Mouse (Mus musculus): ENCODE data around the gene Cltc.
"Not testable (repeated sequence)": the region's sequence is repeated elsewhere in the genome, so short reads cannot be mapped to it uniquely, and the experiment has no call there.

The Cltc gene

DNA sequence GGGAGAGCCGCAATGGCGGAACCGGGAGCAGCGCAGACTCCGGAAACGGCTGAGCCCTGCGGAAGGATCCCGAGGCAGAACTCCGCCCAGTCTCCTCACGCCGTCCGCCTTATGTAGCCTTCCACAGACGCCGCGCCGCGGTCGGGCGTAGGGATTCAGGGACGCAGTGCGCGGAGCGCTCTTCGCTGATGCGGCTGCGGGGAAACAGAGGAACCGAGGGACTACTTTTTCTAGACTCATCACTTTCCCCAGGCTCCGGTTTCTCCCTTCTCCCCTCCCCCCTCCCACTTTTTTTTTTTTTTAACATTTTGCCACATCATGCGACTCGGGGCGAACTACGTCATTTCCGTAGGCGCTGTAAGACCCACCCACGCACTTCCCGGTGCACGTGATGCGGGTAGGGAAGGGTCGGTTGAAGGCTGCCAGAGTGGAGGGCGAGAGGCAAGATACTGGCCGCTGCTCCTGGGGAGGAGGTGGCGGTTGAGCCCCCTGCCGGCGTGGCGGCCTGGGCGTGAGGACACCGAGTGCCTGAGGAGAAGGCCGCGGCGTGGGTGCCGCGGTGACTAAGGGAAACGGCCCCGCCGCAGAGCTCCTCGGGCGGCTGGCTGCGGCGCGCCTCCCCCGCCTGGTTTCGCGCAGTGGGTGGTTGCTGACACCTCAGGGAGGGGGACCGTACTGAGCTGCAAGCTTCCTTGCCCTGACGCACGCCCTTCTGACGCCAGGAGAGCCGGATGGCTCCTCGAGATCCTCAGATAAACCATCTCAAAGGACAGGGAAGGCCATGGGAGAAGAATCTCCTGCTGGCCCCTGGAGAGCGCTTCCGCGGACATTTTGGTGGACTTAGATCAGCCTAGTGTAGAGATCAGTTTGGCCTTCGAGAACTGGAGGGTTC lies at the start of gene Cltc:
Cltc (minus strand) TSS at position 86 of the 892 bp plus-strand sequence.
- peak; percentile 99 for DNase-seq (ENCODE audit: low read depth, low spot score)

DNA sequence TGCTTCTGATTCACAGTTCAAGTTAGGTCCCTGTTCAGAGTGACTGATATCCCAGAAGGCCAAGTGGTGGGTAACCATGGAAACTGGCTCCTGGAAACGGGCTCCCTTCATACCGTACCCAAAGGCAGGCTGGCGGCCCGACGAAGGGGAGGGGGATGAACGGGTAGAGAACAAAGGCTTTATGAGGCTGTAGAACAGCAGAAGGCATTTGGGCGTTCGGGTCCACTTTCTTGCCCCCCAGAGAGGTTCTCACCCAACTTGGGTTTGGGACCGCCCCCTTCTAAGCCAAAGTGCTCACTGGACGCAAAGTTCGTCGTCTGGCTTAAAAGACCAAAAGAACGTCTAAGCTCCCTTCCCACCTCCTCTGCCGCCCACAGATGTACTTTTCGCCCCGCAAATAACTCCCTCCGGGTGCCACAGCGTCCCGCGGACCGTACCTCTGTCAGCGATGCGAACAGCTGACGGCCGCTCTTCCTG lies 49.7 kb upstream of the Cltc start:
- DNase-seq (ENCODE audit: low read depth, low spot score) = peak; percentile 74

- DNase-seq (ENCODE audit: low read depth, low spot score) = peak; percentile 57
Measured at GRCm38 (mm10) chr11:86794161-86794560, 36.8 kb upstream of the Cltc start.

DNA sequence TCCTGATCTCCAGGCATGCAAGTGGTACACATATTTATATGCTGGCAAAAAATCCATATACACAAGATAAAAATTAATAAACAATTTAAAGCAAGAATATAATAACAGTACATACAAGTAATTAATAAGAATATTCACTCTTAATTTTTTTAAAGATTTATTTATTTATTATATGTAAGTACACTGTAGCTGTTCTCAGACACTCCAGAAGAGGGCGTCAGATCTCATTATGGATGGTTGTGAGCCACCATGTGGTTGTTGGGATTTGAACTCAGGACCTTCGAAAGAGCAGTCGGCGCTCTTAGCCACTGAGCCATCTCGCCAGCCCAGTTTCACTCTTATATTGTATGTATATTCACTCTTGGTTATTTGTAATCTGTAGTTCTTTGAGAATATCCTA lies 30.1 kb upstream of the Cltc start:
- DNase-seq (ENCODE audit: low read depth, low spot score) = not testable (repeated sequence)

- no peak for DNase-seq (ENCODE audit: low read depth, low spot score)
Measured at GRCm38 (mm10) chr11:86785767-86786166, 28.4 kb upstream of the Cltc start.

GRCm38 (mm10) chr11:86769884-86770283 lies 12.5 kb upstream of the Cltc start:
- DNase-seq (ENCODE audit: low read depth, low spot score) = no peak

GRCm38 (mm10) chr11:86764501-86764900 lies 7.1 kb upstream of the Cltc start:
- DNase-seq (ENCODE audit: low read depth, low spot score) = no peak

DNA sequence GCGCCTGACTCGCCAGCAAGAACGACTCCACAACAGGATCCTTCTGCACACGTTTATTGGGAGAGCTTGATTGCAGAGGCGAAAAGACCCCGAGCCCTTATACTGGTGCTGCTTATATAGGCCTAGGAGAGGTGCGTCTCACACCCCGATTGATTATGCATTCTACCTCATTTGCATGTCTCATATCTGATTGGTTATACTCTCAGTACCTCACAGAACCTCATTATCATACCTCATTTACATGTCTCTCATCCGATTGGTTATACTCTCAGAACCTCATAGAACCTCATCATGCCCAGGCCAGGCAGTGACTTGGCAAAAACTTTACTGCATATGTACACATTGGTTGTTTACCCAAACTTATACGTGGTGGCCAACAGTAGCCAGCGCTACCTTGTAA lies 5.8 kb upstream of the Cltc start:
- DNase-seq (ENCODE audit: low read depth, low spot score) = not testable (repeated sequence)

DNA sequence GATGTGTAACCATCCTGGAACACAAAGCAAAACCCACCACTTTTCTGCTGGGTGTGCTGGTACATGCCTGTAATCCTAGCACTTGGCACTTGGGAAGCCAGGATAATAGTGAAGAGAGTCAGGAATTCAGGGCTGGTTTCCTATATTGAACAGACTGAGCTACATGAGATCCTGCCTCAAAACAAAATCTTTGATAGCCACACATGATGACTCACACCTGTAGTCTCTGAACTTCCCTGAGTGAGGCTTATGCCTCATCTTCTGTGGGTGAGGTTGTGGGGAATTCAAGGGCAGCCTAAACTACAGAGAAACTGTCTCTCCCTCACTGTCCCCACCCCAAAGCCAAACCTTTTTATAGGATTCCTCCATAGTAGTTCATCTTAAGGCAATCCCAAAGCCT lies 3.0 kb upstream of the Cltc start:
- DNase-seq (ENCODE audit: low read depth, low spot score) = no peak

DNA sequence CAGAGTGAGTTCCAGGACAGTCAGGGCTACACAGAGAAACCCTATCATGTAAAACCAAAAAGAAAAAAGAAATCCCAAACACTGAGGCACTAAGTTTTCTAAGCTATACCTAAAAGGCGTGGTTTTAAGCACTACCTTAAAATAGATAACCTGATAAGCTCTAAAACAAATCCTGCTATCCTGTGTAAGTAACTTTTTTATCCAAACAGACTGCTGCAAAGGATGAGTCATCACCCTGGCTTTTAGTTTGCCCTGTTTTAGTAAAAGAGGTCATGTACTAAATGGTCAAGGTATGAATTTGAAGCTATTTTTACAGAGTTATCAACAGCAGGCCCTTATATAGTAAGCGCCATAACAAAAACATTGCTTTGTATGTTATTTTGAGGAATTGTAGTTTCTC lies 2.5 kb upstream of the Cltc start:
- no peak for DNase-seq (ENCODE audit: low read depth, low spot score)

DNA sequence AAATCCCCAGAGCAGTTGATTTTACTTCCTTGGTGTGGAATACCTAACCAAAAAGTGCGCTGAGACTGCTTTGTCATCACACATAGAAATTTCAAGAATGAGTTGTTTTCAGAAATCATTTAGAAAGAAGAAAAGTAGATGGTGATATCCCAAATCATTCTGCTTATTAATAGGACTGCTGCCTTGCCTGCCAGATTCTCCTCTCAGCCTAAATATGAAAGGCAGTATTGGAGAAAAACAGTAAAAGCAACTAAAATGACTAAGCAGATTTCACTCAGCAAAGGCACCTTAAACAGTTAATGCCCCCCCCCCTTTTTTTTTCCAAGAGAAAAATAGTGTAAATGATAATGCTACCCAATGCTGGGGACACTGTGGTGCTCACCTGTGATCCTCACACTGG lies 1.9 kb upstream of the Cltc start:
- no peak for DNase-seq (ENCODE audit: low read depth, low spot score)

- DNase-seq (ENCODE audit: low read depth, low spot score) = no peak
Measured at GRCm38 (mm10) chr11:86758559-86758958, 1.2 kb upstream of the Cltc start.

DNA sequence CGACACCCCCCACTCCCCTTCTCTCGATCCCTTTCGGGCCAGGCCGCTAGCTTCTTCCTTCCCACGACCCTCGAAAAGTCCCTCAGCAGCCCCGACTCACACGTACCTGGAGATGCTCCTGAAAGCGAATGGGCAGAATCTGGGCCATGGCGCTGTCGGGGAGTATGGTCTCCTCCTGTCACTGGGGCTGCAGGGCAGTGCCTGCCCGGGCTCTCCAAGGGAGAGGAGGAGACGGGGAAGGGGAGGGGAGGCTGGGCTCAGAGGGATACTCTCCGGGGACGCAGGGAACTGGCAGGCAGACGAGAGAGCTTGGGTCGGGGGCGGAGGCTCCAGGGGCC lies 254 bp downstream of the Cltc start:
- no peak for DNase-seq (ENCODE audit: low read depth, low spot score)

DNA sequence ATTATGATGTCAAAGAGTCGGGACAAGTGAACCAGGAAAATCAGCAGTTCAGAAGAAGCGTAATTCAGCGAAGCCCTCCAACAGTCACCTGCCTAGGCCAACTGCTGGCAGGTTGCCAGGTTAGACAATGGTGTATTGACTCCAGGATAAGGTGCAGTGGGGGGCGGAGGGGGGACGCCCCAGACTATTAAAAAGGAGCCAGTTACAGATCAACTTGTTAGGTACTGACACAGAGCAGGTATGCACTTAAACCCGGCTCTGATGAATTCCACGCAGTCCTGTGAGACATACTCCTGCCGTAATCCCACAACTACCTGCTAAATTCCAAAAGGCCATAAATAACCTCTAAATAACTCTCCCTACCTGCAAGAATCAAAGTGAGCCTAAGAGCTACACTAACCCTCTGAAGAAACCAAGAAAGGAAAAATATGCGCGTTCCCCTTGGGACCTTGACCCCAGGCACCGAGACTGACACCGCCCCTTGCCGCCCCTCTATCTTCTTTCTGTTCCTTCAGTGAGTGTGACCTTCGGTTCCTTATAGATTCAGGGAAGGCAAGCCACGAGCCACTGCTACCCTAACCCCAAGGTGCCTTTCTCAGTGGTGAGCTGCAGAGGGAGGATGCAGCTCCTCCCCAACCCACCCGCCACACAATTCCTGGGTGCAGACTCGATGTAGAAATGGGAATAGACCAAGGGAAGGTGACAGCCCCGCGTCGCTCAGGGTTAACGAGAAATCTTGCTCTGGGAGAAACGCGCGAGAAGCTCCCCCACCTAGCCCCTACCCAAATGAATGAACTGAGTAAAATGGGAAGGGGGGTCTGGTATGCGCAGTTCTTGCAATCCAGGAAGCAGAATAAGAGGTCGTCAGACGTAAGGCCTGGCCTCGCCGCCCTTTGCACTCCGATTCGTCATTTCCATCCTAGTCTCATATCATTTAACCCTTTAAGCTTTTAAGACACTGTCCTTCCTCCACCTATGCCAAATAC lies 916 bp downstream of the Cltc start:
- DNase-seq (ENCODE audit: low read depth, low spot score) = peak; percentile 70

GRCm38 (mm10) chr11:86752404-86752803 lies 5.0 kb downstream of the Cltc start:
- no peak for DNase-seq (ENCODE audit: low read depth, low spot score)

DNA sequence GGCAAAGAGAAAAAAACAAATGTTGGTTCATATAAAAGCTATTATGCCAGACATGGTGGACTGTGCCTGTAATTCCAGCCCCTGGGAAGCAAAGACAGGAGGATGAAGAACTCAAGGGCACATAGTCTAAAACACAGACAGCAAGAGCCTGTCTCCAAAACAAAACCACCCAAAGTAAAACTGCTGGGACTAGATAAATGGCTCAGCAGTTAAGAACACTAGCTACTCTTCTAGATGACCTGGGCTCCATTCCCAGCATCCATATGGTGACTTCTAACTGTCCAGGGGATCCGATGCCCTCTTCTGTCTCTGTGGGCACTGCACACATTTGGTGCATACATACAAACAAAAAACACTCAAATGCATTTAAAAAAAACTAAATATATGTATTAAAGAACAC lies 6.4 kb downstream of the Cltc start:
- no peak for DNase-seq (ENCODE audit: low read depth, low spot score)

- no peak for DNase-seq (ENCODE audit: low read depth, low spot score)
Measured at GRCm38 (mm10) chr11:86749776-86750423, 7.5 kb downstream of the Cltc start.

- DNase-seq (ENCODE audit: low read depth, low spot score) = no peak
Measured at GRCm38 (mm10) chr11:86745634-86746404, 11.5 kb downstream of the Cltc start.

- no peak for DNase-seq (ENCODE audit: low read depth, low spot score)
Measured at GRCm38 (mm10) chr11:86742605-86743004, 14.8 kb downstream of the Cltc start.

DNA sequence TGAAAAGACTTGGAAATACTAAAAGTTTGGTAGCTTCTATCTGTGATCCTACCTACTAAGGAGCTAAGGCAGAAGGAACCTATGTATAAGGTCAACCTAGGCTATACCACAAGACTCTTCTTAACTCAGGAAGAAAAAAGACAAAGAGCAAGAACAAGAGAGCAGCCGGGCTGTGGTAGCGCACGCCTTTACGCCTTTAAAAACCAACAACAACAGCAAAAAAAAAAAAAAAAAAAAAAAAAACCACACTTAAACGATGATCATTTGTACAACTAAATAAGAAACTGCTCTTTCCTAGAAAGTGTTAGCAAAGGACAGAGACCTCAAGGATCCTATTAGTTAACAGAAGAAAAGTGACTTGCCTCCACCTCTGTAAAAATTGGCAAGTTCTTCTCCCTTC lies 15.9 kb downstream of the Cltc start:
- DNase-seq (ENCODE audit: low read depth, low spot score) = no peak

DNA sequence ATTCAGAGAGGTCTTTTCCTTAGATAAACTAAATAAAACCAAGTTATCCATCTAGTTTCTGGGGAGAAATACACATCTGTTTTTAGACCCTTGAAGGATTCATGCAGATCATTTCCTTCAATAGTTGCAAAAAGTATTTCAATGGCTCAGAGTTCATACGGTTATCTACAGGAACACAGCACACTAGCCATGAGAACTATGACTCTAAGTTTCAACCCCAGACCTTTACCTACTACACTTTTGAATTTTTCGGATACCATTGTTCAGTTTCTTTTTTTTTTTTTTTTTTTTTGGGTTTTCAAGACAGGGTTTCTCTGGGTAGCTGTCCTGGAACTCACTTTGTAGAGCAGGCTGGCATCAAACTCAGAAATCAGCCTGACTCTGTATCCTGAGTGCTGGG lies 17.9 kb downstream of the Cltc start:
- no peak for DNase-seq (ENCODE audit: low read depth, low spot score)

All from A20 (cell line).